Mouse (Mus musculus) heart, embryonic 10.5 days (tissue): ENCODE measurements at regions not wholly inside any gene's neighbourhood (a gene's known extent, or its start where the extent isn't known, plus 50 kb on each side); places are given as distances from the start of the nearest gene placed in this dataset.

Experiments
- DNase-seq: peaks from one replicate; pipeline ENCODE4 v3.0.0-alpha.2; 2017; ENCODE audit warnings: low spot score
- H3K27ac ChIP-seq: fragments of 300-500 bp; sonication (generic); 2 replicates; pipeline ENCODE4 v1.5.1; 2016; ENCODE audit warnings: mild to moderate bottlenecking
- H3K27me3 ChIP-seq: fragments of 300-500 bp; sonication (generic); 2 replicates; pipeline ENCODE4 v1.6.1; 2016; ENCODE audit warnings: mild to moderate bottlenecking; ENCODE audit not compliant: poor library complexity, insufficient read depth, severe bottlenecking
- H3K36me3 ChIP-seq: fragments of 300-500 bp; sonication (generic); 2 replicates; pipeline ENCODE4 v1.6.1; 2016; ENCODE audit warnings: mild to moderate bottlenecking, moderate library complexity
- H3K4me1 ChIP-seq: fragments of 300-500 bp; sonication (generic); 2 replicates; pipeline ENCODE4 v1.6.1; 2016; ENCODE audit warnings: mild to moderate bottlenecking
- H3K4me3 ChIP-seq: fragments of 300-500 bp; sonication (generic); 2 replicates; pipeline ENCODE4 v1.5.1; 2016; ENCODE audit warnings: mild to moderate bottlenecking, moderate library complexity
- H3K9me3 ChIP-seq: fragments of 300-500 bp; sonication (generic); 2 replicates; pipeline ENCODE4 v1.6.1; 2016; ENCODE audit warnings: mild to moderate bottlenecking, moderate library complexity
- WGBS: fragments of 180-500 bp; shearing (Covaris S2); methylation state at CpG from one replicate; pipeline ENCODE4 v1.1.7; 2016; 5-methylcytosine and 5-hydroxymethylcytosine counted together

DNA sequence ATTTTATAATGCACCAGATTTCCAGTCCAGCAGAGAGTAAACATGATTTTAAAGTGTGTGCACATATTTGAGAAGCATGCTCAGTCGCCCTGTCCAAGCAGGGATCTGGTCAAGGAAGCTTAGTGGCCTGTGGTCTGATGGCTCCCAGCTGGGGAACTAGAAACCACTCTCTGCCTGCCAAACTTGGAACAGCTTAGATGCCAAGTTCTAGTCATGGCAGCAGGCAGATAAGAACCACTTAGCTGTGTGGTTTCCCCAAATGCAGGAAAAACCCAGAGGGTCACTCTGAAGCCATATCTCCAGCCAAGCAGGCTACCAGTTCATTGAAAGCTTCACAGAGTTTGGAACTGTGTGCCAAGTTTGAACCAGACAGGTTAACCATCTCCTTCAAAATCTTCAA is 86.1 kb downstream of the Fam114a2 start:
- Histone ChIP-seq H3K4me3 (no peak overlapping the region), H3K36me3 (no peaks in the 10 kb centered on the region), H3K4me1 (no peaks in the 10 kb centered on the region), H3K27ac (no peak overlapping the region), H3K27me3 (no peaks in the 10 kb centered on the region), H3K9me3 (no peaks in the 10 kb centered on the region)
- no peak for DNase-seq
- WGBS, result 68% methylated on average over 1 of the region's 1 CpGs

DNA sequence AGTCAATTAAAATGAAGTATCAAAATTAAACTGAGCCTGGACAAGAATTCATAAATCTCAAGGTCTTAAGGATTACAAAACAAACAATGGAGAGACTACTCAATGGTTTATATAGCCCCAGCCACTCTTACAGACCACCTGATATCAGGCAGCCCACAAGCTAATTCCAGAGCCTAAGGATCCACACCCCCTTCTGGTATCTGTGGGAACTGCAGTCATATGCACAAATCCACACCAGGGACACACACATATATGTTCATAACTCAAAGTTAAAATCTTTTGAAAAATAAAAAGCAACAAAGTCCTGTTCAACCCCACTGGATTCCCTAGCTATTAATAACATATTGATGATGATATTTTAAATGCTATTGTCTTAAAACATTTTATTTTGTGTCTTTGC is 86.5 kb downstream of the Fam114a2 start:
- Histone ChIP-seq H3K27ac (no peak overlapping the region), H3K27me3 (no peaks in the 10 kb centered on the region), H3K9me3 (no peaks in the 10 kb centered on the region), H3K4me3 (no peak overlapping the region), H3K36me3 (no peaks in the 10 kb centered on the region), H3K4me1 (no peaks in the 10 kb centered on the region)
- DNase-seq, result no peak

DNA sequence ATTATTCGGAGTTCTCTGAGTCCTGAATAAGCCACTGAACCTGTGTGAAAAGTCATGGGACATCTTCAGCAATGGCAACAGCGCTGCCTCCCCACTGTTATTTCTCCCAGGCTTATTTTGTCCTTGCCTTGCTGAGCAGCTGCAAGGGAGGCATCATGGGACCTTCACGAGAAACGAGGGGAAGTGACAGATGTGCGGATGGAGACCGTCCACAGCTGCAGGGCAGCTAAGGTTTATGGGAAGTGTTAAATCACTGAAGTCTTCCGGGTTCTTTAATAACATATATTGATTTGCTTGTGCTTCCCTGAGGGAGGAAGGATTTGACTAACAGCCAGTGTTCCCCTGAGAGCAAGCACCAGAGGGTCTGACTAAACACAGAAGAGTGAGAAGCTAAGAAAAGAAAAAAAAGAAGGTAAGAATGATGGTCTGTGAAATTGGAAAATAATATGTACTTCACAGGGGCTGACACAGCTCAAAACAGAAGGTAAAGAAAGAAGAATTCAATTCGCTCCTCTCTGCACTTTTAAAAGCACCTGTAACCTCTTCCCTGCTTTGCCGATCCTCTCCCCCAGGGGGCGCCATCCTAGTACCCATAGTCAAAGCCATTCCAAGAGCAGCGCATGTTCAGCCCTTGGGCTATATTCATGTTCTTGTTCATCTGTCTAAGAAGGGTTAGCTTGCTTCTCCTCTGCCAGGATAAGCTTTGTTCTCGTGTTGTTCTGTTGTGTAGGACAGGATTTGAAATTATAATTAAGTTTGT is 92.2 kb downstream of the Fam114a2 start:
- no peak for DNase-seq
- Histone ChIP-seq H3K27ac (no peak overlapping the region), H3K36me3 (no peaks in the 10 kb centered on the region), H3K9me3 (no peaks in the 10 kb centered on the region), H3K4me3 (no peak overlapping the region), H3K4me1 (no peaks in the 10 kb centered on the region), H3K27me3 (no peaks in the 10 kb centered on the region)
- 64% methylated on average over 12 of the region's 12 CpGs for WGBS

DNA sequence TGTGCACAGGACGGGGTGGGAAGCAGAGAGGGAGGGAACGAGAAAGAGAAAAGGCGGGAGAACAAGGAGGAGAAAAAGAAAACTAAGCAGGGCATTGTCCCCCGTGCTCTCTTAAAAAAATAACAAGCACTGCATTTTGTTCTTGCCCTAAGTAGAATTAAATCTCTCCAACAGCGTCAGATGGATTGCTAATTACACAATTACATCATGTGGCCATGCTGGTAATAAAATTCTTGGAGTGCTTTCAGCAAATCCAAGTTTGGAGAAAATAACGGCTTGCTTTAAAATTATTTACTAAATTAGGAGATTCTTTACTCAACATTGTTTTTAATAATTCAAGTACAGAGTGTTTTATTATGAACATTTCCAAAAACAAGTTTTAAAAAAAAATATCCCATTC is 99.0 kb downstream of the Fam114a2 start:
- no peak overlapping the region for H3K4me3 ChIP-seq
- H3K36me3 ChIP-seq, result no peaks in the 10 kb centered on the region
- DNase-seq, result no peak
- 83% methylated on average over 6 of the region's 6 CpGs for WGBS
- 0 out of 2 replicates have a peak, but pooled peaks cover 6% of the 10 kb centered on the region for H3K4me1 ChIP-seq
- H3K27me3 ChIP-seq, result no peaks in the 10 kb centered on the region
- H3K9me3 ChIP-seq, result no peaks in the 10 kb centered on the region
- no peak overlapping the region for H3K27ac ChIP-seq

DNA sequence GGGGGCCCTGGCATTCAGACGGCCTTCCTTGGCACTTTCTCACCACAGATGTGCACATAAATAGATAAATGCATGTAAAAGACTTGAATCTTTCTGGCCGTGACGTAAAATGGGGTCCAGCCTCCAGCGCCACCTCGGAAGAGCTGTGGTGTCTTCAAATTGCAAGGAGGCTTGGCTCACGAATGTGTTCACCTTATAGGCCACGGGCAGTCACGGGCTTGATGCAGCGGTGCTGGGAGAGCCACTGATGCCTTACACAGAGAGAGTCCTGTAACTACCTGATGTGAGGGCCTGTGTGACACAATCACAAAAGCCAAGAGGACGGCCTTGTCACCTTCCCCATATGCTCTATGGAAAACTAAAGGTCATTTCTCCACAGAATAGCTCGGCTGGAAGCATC is 102.4 kb downstream of the Fam114a2 start:
- no peaks in the 10 kb centered on the region for H3K27me3 ChIP-seq
- no peak overlapping the region for H3K4me3 ChIP-seq
- no peak for DNase-seq
- H3K27ac ChIP-seq, result no peak overlapping the region
- H3K36me3 ChIP-seq, result no peaks in the 10 kb centered on the region
- WGBS, result 85% methylated on average over 11 of the region's 11 CpGs
- H3K4me1 ChIP-seq, result 0 out of 2 replicates have a peak, but pooled peaks cover 6% of the 10 kb centered on the region
- no peaks in the 10 kb centered on the region for H3K9me3 ChIP-seq

DNA sequence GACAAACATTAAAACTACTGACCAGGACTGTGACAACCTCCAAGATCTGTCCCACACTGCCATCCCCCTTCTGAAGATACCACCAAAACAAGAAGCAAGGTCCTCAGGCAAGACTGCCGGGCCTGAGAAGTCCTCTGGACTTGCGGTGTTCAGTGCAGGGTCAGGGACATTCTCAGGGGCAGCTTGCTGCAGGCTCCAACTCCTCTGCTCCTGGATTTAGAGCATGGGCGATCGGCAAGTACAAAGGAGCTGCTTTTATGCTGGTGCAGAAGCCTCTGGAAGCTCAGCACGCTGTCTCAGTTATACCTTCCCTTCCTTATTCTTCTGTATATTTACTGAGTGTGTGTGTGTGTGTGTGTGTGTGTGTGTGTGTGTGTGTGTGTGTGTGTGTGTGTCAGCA is 103.2 kb downstream of the Fam114a2 start:
- H3K36me3 ChIP-seq, result no peaks in the 10 kb centered on the region

DNA sequence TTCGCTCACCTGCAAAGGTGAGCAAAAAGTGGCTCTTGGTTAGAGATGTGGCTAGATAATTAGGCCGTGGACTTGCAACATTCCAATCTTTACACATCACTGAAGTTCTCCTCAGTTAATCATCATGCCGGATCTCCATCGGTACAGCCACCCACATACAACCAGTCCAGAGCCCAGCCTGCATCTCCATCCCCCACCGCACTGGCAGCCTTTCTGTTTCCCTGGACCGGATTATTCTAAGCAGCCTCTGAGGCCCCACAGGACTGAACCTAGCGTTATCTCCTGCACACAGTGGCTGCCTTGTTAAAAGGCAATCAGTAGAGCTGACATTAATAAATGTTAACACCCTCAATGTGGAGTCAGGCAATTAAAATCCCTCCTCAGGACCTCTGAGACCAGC is 103.7 kb downstream of the Fam114a2 start:
- H3K27me3 ChIP-seq, result no peaks in the 10 kb centered on the region
- H3K36me3 ChIP-seq, result no peaks in the 10 kb centered on the region
- 61% methylated on average over 7 of the region's 7 CpGs for WGBS
- 0 out of 2 replicates have a peak, but pooled peaks cover 6% of the 10 kb centered on the region for H3K4me1 ChIP-seq
- no peaks in the 10 kb centered on the region for H3K9me3 ChIP-seq
- H3K4me3 ChIP-seq, result no peak overlapping the region
- no peak for DNase-seq
- H3K27ac ChIP-seq, result no peak overlapping the region

More for the DNA sequence above, 103.2 kb downstream of the Fam114a2 start:
- Histone ChIP-seq H3K4me3 (no peak overlapping the region), H3K9me3 (no peaks in the 10 kb centered on the region), H3K27me3 (no peaks in the 10 kb centered on the region), H3K27ac (no peak overlapping the region), H3K4me1 (0 out of 2 replicates have a peak, but pooled peaks cover 6% of the 10 kb centered on the region)
- 79% methylated on average over 5 of the region's 5 CpGs for WGBS
- DNase-seq, result no peak

DNA sequence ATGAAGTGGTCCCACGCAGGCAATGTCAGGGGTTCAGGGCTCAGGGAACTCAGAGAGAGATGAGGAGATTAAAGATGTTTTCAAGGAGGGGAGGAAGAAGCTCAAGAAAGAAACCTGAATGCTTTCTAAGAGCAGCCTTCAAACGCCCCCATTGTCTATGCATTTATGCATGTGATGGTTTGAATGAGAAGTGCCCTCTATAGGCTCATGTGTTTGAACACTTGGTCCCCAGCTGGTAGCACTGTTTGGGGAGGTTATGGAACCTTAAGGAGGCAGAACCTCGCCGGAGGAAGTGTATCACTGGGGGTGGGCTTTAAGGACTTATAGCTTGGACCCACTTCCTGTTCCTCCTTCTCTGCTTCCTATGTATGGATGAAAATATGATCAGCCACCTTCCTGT is 105.1 kb downstream of the Fam114a2 start:
- no peaks in the 10 kb centered on the region for H3K27me3 ChIP-seq
- H3K9me3 ChIP-seq, result no peaks in the 10 kb centered on the region
- no peak overlapping the region for H3K27ac ChIP-seq
- H3K36me3 ChIP-seq, result no peaks in the 10 kb centered on the region
- peaks cover 19% of the 10 kb centered on the region for H3K4me1 ChIP-seq
- no peak for DNase-seq
- no peak overlapping the region for H3K4me3 ChIP-seq
- WGBS, result 84% methylated on average over 4 of the region's 4 CpGs

DNA sequence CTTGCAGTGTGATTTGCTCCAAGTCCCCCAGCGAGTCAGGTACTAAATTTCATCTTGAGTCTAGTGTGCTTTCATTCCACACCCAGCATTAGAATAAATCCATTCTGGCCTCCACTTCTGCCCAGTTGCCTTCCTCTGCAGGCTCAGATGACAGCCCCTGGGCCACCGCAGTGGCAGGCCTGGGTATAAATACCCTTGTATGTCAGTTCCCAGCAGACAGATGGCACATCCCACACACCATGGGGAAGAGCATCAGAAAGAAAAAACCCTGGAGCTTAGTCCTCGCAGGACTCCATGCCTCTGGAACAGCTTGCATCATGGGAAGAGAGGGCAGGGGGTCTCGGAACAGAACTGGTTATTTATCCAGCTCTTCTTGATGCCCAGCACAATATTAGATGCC is 105.7 kb downstream of the Fam114a2 start:
- WGBS, result 85% methylated on average over 4 of the region's 4 CpGs

DNA sequence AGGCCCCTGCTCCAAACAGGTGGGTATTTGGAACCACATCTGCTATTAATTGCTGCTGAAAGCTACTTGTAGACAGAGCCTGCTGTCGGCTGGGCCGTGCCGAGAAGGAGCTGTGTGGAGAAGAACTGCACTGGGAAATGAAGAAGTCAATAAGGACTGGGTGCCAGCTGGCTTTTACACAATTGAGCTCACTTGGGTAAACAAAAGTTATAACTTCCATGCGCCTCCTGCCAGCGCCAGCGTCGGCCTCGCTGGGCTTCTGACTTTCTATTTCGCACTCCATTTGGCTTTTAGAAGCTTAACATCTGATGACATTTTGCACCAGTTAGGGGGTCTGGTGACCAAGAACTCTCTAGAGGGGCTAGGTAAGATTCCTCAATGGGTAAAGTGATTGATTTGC is 114.2 kb downstream of the Fam114a2 start:
- no peaks in the 10 kb centered on the region for H3K27me3 ChIP-seq
- H3K36me3 ChIP-seq, result no peaks in the 10 kb centered on the region
- H3K4me3 ChIP-seq, result no peak overlapping the region
- peaks cover 10% of the 10 kb centered on the region for H3K4me1 ChIP-seq
- H3K9me3 ChIP-seq, result 0 out of 2 replicates have a peak, but pooled peaks cover 2% of the 10 kb centered on the region
- no peak for DNase-seq
- no peak overlapping the region for H3K27ac ChIP-seq
- 72% methylated on average over 9 of the region's 9 CpGs for WGBS

More for the DNA sequence above, 105.7 kb downstream of the Fam114a2 start:
- H3K4me1 ChIP-seq, result peaks cover 19% of the 10 kb centered on the region
- no peak overlapping the region for H3K4me3 ChIP-seq
- no peak for DNase-seq
- no peaks in the 10 kb centered on the region for H3K36me3 ChIP-seq
- no peaks in the 10 kb centered on the region for H3K9me3 ChIP-seq
- H3K27me3 ChIP-seq, result no peaks in the 10 kb centered on the region
- H3K27ac ChIP-seq, result no peak overlapping the region

DNA sequence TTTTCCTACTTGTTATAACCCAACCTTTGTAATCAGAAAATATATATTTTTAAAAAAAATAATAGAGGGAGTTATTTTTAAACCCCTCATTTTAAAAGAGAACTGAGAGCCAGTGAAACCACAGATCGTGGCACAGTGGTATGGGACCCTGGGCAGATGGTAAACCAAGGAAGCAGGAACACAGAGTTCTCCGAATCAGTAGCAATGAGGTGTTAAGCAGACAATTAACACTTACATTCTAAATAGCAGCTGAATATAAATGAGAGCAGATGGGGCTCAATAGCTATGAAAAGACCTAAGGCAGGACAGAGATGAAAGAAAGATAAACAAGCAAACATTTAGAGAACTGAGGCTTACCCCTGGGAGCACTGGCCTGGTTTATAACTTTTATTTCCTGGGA is 116.8 kb downstream of the Fam114a2 start:
- Histone ChIP-seq H3K4me1 (no peaks in the 10 kb centered on the region), H3K9me3 (0 out of 2 replicates have a peak, but pooled peaks cover 2% of the 10 kb centered on the region)
- WGBS, result 52% methylated on average over 2 of the region's 2 CpGs

DNA sequence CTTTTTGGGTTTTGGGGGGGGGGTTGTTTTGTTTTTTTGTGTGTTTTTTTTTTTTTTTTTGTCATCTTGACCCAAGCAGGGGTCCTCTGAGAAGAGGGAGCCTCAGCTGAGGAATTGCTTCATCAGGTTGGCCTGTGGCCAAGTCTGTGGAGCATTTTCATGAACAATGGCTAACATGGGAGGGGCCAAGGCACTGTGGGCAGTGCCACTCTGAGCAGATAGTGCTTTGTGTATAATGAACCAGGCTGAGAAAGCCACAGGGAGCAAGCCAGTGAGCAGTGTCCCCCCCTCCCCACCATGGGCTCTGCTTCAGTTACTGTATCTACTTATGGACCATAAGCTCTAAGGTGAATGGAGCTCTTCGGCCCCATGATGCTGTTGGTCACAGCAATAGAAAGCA is 119.1 kb downstream of the Fam114a2 start:
- Histone ChIP-seq H3K27ac (no peak overlapping the region), H3K27me3 (no peaks in the 10 kb centered on the region), H3K9me3 (0 out of 2 replicates have a peak, but pooled peaks cover 2% of the 10 kb centered on the region), H3K4me3 (no peak overlapping the region), H3K4me1 (no peaks in the 10 kb centered on the region), H3K36me3 (no peaks in the 10 kb centered on the region)
- no peak for DNase-seq
- WGBS, result 78% methylated on average over 1 of the region's 1 CpGs

More for the DNA sequence above, 116.8 kb downstream of the Fam114a2 start:
- DNase-seq, result no peak
- H3K27ac ChIP-seq, result no peak overlapping the region
- no peak overlapping the region for H3K4me3 ChIP-seq
- no peaks in the 10 kb centered on the region for H3K36me3 ChIP-seq
- H3K27me3 ChIP-seq, result no peaks in the 10 kb centered on the region

DNA sequence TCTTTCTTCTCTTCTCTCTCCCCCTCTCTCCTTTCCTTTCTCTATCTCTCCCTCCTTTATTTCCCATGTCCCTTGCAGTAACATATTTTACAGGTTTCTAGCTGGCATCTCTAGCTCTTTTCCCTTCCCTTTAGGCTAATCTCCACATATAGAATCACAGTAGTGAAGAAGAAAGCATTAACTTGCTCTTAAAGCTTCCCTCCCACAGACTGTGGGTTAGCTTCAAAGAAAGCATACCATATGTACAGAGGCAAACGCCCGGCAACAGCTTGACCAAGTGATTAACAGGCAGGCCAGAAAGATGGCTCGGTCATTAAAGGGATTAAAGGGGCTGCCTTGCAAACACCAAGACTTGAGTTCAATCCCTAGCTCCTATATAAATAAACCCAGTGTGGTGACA is 122.0 kb downstream of the Fam114a2 start:
- no peak for DNase-seq
- no peaks in the 10 kb centered on the region for H3K27me3 ChIP-seq
- H3K4me3 ChIP-seq, result no peak overlapping the region
- no peak overlapping the region for H3K27ac ChIP-seq
- no peaks in the 10 kb centered on the region for H3K36me3 ChIP-seq
- H3K4me1 ChIP-seq, result no peaks in the 10 kb centered on the region
- no peaks in the 10 kb centered on the region for H3K9me3 ChIP-seq
- 47% methylated on average over 3 of the region's 3 CpGs for WGBS

DNA sequence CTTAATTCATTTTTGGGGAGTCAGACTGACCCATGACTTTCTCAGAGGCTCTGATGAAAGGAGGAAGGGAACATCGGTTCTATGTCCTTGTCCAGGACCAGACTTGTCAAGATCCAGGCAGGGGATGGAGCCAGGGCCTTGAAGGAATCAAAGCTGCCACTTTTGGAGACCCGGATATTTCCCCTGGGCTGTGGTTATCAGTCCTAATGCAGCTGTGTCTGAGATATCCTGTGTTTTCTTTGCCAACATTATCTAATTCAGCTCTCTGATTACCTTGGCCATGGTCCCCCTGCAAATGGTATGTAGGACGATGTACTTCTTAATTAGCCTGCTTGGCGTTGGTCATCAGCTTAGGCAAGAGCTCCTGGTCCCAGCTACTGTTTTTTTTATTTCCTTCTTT is 127.6 kb downstream of the Fam114a2 start:
- no peak overlapping the region for H3K27ac ChIP-seq
- WGBS, result 22% methylated on average over 4 of the region's 4 CpGs
- no peaks in the 10 kb centered on the region for H3K36me3 ChIP-seq
- no peaks in the 10 kb centered on the region for H3K27me3 ChIP-seq
- H3K4me3 ChIP-seq, result no peak overlapping the region
- no peaks in the 10 kb centered on the region for H3K9me3 ChIP-seq
- DNase-seq, result peak; percentile 63
- no peaks in the 10 kb centered on the region for H3K4me1 ChIP-seq
